Mouse (Mus musculus) Patski (cell line): ENCODE data around the gene Cdkl1. TPM values are rescaled to one million over a fixed set of nuclear protein-coding genes. Genes with fewer than 3 reads are reported as not detected.

Experiments
- ATAC-seq: fragments of 100-300 bp; one replicate; pipeline ENCODE4 v1.8.0; 2021
- CTCF ChIA-PET: fragments of 350-600 bp; sonication (Branson Sonifier 250); formaldehyde crosslinking; loops from one replicate; lab custom pipeline; 2022; ENCODE audit warnings: inconsistent platforms; lab: Charles Lee
- POLR2A ChIA-PET: fragments of 350-600 bp; sonication (Branson Sonifier 250); formaldehyde crosslinking; loops from one replicate; lab custom pipeline; 2022; ENCODE audit warnings: antibody characterized with exemption, inconsistent platforms; lab: Charles Lee
- DNase-seq: peaks from one replicate; pipeline ENCODE4 v3.0.0-alpha.2; 2011; ENCODE audit warnings: low read depth, low spot score
- H3K27me3 ChIP-seq: fragments of 371-371 bp; one replicate; pipeline ENCODE4 v1.5.1; 2021
- CTCF ChIP-seq: fragments of 100-300 bp; IDR thresholded peaks from one replicate; pipeline ENCODE4 v1.5.1; 2021
- in situ Hi-C: fragments of 300-500 bp; cut with MboI; formaldehyde crosslinking; loops from 3 replicates; pipeline ENCODE4 v1.11.1; 2018; ENCODE audit warnings: low pct_unique_long_range_greater_than_20kb, mixed read lengths
- polyA plus RNA-seq: library from polyadenylated mRNA; unstranded; gene quantifications from one replicate; pipeline ENCODE4 v1.2.3, GENCODE M21; 2021

Cdkl1 gene
- polyA plus RNA-seq, 1 experiment from 2014 or later: 1.3 TPM

DNA sequence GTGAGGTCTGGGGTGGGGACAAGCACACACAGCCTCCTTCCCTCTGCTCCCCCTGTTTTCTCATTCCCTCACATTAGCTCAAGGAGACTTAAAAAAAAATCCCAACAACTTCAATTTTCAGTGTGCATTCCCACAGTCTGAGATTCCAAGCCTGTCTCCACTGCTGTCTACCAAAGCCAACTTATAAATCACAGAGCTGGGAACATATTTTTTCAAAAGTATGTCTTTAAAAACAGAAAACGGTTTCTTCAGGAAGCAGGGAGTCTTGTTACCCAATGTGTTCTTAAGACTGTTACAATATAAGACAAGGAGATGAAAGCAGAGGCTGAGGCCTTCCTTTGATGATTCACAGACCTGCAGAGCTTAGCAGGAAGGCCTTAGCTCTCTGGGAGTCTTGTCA is 20.9 kb upstream of the Cdkl1 start:
- ATAC-seq: no peak
- POLR2A ChIA-PET: interaction anchor here (1.1 kb wide), 1 partner anchor 11 kb away, joined by 3 read pairs; no protein-coding TSS in a partner anchor
- in situ Hi-C loops: no loop called here
- no peak for DNase-seq
- no peak for TF ChIP-seq CTCF
- H3K27me3 ChIP-seq: no peaks in the 10 kb centered on the region
- CTCF ChIA-PET: no interaction called here

DNA sequence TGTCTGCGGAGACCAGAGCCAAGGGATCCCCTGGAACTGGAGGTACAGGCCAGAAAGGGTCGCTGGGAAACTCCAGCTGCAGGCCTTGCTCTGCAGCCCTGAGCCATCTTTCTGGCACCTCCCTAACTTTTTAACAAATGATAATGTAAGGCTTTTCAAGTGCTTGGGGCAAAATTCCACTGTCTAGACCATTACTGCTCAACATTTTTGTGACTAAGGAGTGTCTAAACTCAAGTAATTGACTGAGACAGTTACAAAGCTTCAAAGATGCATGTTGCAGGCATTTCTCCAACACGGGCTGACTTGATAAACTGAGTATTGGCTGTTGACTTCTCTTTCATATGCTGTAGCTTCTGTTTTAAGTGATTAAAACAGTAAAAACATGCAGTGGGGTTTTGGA is 18.4 kb upstream of the Cdkl1 start:
- ChIA-PET POLR2A (no interaction called here), CTCF (no interaction called here)
- in situ Hi-C loops: no loop called here
- DNase-seq (peak; percentile 50), ATAC-seq (no peak)
- TF ChIP-seq CTCF: no peak
- no peaks in the 10 kb centered on the region for H3K27me3 ChIP-seq

DNA sequence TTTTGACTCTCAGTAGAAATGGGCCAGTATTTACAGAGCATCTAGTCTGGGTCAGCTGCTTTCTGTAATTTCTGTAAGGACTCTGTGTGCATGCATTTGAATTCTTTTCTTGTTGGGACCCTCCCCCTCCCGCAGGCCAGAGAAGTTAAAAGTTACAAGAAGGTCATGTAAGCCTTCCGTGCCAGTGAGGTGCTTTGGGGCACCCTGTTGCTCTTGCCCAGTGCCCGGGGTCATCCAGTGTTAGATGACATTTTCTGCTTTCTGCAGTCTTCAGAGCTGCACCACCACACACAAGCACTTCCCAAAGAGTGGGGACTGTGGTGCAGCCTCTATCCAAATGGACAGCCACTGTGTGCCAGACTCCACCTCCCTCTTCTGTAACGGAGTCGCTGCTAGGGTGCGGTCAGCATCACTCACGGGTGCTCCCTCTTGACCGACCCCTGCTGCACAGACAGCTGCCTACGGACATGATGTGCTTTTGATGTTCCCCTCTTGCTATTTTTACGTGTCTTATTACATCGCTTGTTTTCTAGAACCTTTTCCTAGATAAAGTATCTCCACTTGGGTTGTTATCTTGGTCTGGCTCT is 16.4 kb upstream of the Cdkl1 start:
- CTCF ChIA-PET: no interaction called here
- no peak for ATAC-seq

DNA sequence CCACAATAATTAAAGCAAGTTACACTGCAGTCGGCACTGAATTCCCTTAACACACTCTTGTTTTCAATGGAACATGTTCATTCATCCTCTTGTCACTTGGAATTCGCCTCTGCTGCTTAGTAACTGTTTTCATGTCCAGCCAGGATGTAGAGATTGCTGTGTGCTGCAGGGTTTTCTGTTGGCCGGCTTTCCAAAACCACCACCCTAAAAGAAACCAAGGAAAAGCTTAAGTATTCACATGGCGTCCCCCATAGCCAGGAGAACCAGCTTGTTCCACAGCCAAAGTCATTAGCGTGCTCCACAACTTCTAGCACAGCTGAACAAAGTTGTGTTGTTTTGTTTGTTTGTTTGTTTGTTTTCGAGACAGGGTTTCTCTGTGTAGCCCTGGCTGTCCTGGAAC is 14.1 kb upstream of the Cdkl1 start:
- no peak for TF ChIP-seq CTCF
- in situ Hi-C loops: no loop called here
- CTCF ChIA-PET: interaction anchor here (1.0 kb wide), 1 partner anchor 9 kb away, joined by 3 read pairs; no protein-coding TSS in a partner anchor
- no peaks in the 10 kb centered on the region for H3K27me3 ChIP-seq
- ATAC-seq: no peak
- no peak for DNase-seq
- POLR2A ChIA-PET: interaction anchor here (0.6 to 1.1 kb wide), 2 partner anchors 88 to 121 kb away, joined by 3 to 6 read pairs; partner anchors contain the start of gene Map4k5

More for the DNA sequence above, 16.4 kb upstream of the Cdkl1 start:
- in situ Hi-C loops: no loop called here
- POLR2A ChIA-PET: interaction anchor here (1.2 kb wide), 1 partner anchor 9 kb away, joined by 3 read pairs; no protein-coding TSS in a partner anchor
- no peak for DNase-seq
- no peak for TF ChIP-seq CTCF
- H3K27me3 ChIP-seq: no peaks in the 10 kb centered on the region

DNA sequence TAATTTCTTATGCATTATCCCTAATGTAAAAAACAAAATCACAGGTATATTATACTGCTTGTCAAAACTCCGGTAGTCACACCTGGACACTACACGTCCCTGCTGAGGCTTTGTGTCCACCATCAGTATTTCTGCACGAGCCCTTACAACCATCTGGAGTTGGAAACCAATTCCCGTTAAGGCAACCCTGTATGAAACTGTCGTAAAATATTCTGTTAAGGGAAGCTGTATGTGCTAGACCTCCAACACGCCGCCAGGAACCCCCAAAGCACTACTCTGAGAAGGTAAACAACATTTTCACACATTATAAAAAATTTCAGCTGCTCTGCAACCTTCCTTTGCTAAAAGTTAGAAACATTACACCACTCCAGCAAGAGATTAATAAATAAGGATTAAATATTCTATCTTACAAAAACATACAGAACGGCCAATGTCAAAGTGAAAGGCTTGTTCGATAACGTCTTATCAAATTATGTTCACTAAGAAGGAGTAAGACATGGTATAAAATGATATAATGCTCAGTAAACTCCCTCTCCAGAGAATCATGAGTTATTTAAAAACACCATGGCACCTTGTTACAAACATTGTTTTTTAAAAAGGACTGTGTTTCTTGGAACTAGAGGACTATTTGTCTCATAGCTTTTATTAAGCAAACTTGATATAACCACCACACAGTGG is 13.5 kb upstream of the Cdkl1 start:
- no peak for ATAC-seq
- CTCF ChIA-PET: interaction anchor here (1.0 kb wide), 1 partner anchor 10 kb away, joined by 3 read pairs; no protein-coding TSS in a partner anchor

DNA sequence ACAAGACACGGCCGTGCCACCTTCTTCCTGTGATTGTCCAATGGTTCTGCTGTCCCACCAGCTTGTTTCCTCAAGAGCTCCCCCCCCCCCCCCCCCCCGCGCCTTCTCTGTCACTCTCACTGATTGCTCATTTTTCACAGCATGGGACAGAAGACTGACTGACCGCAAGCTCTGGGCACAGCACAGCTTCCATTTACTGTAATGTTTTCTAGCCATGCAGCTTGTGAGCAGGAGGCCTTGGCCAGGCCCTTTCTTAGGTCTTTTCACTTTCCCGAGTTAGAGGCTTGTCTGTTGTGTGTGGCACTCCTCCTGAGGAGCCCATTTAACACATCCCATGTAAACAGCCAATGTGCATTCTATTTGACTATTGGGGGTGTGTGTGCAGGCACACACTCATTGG is 12.1 kb upstream of the Cdkl1 start:
- no peaks in the 10 kb centered on the region for H3K27me3 ChIP-seq
- no peak for DNase-seq
- ChIA-PET CTCF (interaction anchor here (0.8 kb wide), 1 partner anchor 45 kb away, joined by 3 read pairs; no protein-coding TSS in a partner anchor), POLR2A (no interaction called here)
- no peak for TF ChIP-seq CTCF
- no peak for ATAC-seq
- in situ Hi-C loops: no loop called here

More for the DNA sequence above, 13.5 kb upstream of the Cdkl1 start:
- no peak for DNase-seq
- POLR2A ChIA-PET: no interaction called here
- H3K27me3 ChIP-seq: no peaks in the 10 kb centered on the region
- TF ChIP-seq CTCF: no peak
- in situ Hi-C loops: no loop called here

DNA sequence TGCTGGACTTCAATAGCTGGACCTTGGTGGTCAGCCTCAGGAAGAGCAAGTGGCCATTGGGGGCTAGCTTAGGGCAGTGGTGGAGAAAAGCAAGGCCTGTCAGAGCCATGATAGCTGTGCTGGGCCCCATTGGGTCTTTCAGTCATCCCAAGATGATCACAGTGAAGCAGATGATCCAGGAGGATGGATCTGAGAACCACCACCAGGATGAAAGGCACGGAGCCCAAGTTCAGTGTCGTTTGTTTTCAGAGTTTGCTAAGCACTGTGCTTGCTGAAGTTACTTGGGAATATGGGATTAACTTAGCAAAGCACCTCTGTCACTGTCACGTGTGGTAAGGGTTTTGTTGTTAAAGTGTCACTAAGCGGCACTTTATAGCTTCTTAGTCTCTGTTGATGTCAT is 9.5 kb upstream of the Cdkl1 start:
- no peak for TF ChIP-seq CTCF
- CTCF ChIA-PET: no interaction called here
- no peaks in the 10 kb centered on the region for H3K27me3 ChIP-seq
- POLR2A ChIA-PET: interaction anchor here (0.7 kb wide), 1 partner anchor 12 kb away, joined by 3 read pairs; no protein-coding TSS in a partner anchor
- in situ Hi-C loops: no loop called here
- no peak for ATAC-seq
- no peak for DNase-seq

DNA sequence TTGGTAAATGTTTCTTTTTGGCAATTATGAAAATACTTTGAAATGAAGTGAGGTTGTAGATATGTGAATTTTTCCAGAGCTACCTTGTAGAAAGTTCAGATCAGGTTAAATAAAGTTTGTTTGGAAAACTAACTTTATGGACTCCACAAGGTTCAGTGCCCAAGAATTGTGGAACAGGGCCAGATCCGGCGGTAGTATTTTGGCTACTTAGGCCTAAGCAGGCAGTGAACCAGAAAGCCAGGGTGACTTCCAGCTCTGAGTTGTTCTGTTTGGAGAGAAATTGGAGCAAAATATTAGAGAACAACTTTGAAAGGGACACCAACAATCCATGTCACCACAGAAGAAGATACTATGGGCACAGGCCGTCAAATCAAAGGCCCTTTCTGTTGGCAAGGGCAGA is 5.2 kb upstream of the Cdkl1 start:
- ATAC-seq: no peak
- no peaks in the 10 kb centered on the region for H3K27me3 ChIP-seq
- ChIA-PET CTCF (no interaction called here), POLR2A (no interaction called here)
- no peak for TF ChIP-seq CTCF
- in situ Hi-C loops: no loop called here
- DNase-seq: no peak

DNA sequence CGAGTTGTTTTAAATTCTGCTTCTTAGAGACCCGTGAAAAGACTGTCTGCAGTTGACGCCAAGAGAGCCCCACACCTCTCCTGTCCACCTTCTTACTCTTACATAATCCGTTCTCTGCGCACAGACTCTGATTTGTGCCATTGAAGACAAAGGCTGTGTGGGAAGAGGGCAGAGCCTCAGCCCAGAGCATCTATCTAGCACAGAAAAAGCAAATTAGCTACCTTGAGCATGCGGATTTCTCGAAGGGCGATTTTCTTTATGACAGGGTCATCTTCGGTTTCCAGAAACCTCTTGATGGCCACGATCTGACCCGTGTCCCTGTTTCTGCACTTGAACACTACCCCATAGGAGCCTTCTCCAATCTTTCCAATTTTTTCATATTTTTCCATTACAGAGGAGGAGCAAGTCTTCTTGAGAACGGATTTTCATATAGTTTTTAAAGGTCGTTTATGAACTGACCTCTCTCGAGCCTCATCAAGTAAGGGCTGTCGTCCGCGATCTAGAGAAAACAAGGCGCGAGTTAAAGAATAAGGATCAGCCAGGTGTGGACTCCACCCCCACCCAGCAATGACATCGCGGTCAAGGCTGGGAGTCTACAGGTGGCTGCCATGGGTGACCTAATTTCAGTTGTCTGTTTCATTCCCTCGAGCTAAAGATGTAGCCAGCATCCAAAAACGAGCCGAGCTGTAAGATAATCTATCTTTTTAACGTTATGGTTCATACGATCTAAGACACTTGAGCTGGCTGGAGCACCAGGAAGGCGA is 1.1 kb downstream of the Cdkl1 start:
- in situ Hi-C loops: no loop called here
- ATAC-seq: no peak
- no peak for TF ChIP-seq CTCF

DNA sequence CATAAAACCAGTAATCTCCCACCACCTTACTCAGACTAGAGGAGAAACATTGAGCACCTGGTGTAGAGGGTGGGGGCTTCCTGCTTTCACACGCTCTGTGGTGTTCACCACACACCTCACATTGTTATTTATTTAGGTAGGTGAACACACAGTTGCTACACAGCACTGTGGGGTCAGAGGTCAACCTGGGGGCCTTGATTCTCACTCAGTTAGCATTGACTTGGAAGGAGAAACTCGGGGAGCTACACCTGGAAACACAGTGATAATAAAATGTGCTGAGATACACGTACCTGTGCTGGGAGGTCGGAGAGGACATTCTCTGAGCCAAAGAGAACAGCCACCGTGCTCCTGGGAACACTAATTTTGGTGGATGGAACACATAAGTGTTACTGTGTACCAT is 2.7 kb downstream of the Cdkl1 start:
- in situ Hi-C loops: no loop called here
- ATAC-seq (no peak), DNase-seq (no peak)
- H3K27me3 ChIP-seq: no peaks in the 10 kb centered on the region
- no peak for TF ChIP-seq CTCF
- ChIA-PET POLR2A (no interaction called here), CTCF (no interaction called here)

More for the DNA sequence above, 1.1 kb downstream of the Cdkl1 start:
- no peaks in the 10 kb centered on the region for H3K27me3 ChIP-seq
- DNase-seq: no peak
- CTCF ChIA-PET: no interaction called here
- POLR2A ChIA-PET: no interaction called here
